Mouse (Mus musculus) kidney, adult 2 months (tissue): Measurements from ENCODE around the gene Vamp9. TPM values are rescaled to one million over a fixed set of nuclear protein-coding genes. Genes with fewer than 3 reads are reported as not detected.

Source experiments
- DNase-seq: peaks from one replicate; pipeline ENCODE4 v3.0.0; 2021
- H3K27ac ChIP-seq: fragments of 200-500 bp; 2 replicates; pipeline ENCODE4 v1.5.1; 2012; ENCODE audit warnings: low read depth, low read length, control low read depth, inconsistent platforms; ENCODE audit not compliant: insufficient read depth
- H3K27me3 ChIP-seq: fragments of 200-500 bp; replicated peaks from 2 replicates; pipeline ENCODE4 v1.6.1; 2012; ENCODE audit warnings: mild to moderate bottlenecking, moderate library complexity, low read length, inconsistent platforms; ENCODE audit not compliant: control insufficient read depth, insufficient read depth
- H3K36me3 ChIP-seq: fragments of 200-500 bp; 2 replicates; pipeline ENCODE4 v1.6.1; 2012; ENCODE audit warnings: mild to moderate bottlenecking, moderate library complexity, low read length, inconsistent platforms; ENCODE audit not compliant: control insufficient read depth, insufficient read depth
- H3K4me1 ChIP-seq: fragments of 200-500 bp; 2 replicates; pipeline ENCODE4 v1.6.1; 2011; ENCODE audit warnings: low read length; ENCODE audit not compliant: control insufficient read depth, insufficient read depth
- H3K4me3 ChIP-seq: fragments of 200-500 bp; 2 replicates; pipeline ENCODE4 v1.5.1; 2011; ENCODE audit warnings: mild to moderate bottlenecking, low read depth, low read length, control low read depth; ENCODE audit not compliant: insufficient read depth
- CTCF ChIP-seq: fragments of 200-500 bp; conservative IDR thresholded peaks from 2 replicates; pipeline ENCODE4 v1.5.1; 2011; ENCODE audit warnings: low read depth, mild to moderate bottlenecking, control low read depth, low read length, moderate library complexity, mixed read lengths; ENCODE audit not compliant: insufficient read depth, insufficient read length
- POLR2A ChIP-seq: fragments of 200-500 bp; IDR thresholded peaks from one replicate; pipeline ENCODE4 v1.6.1; 2011; ENCODE audit warnings: low read depth, low read length, control low read depth
- WGBS: fragments of 180-500 bp; shearing (Covaris S2); methylation state at CpG from one replicate; pipeline ENCODE4 v1.1.7; 2018; 5-methylcytosine and 5-hydroxymethylcytosine counted together
- polyA plus RNA-seq: library from polyadenylated mRNA; depleted of rRNA; stranded (reverse); fragments of >200 nt; gene quantifications from 2 replicates; pipeline ENCODE4 v1.2.3, GENCODE M21; 2012

Vamp9 gene
- polyA plus RNA-seq, 1 experiment: 0.22 TPM

GRCm38 (mm10) chr5:99900041-99900440 is 6.0 kb upstream of the Vamp9 start:
- peak; percentile 51 for DNase-seq
- Histone ChIP-seq H3K4me3 (no peak overlapping the region), H3K36me3 (no peaks in the 10 kb centered on the region), H3K27me3 (no peaks in the 10 kb centered on the region), H3K4me1 (no peaks in the 10 kb centered on the region), H3K27ac (no peak overlapping the region)
- 7% methylated on average over 6 of the region's 6 CpGs for WGBS
- peak; percentile 57 for TF ChIP-seq CTCF
- no peak for TF ChIP-seq POLR2A

- DNase-seq: no peak
Measured at GRCm38 (mm10) chr5:99905731-99906130, 323 bp upstream of the Vamp9 start.

GRCm38 (mm10) chr5:99915494-99915893 is 9.4 kb downstream of the Vamp9 start:
- Histone ChIP-seq H3K4me3 (no peak overlapping the region), H3K27ac (no peak overlapping the region), H3K27me3 (no peaks in the 10 kb centered on the region), H3K4me1 (no peaks in the 10 kb centered on the region), H3K36me3 (no peaks in the 10 kb centered on the region)
- 37% methylated on average over 7 of the region's 7 CpGs for WGBS
- TF ChIP-seq POLR2A: no peak
- no peak for TF ChIP-seq CTCF
- no peak for DNase-seq

More at GRCm38 (mm10) chr5:99905731-99906130, 323 bp upstream of the Vamp9 start:
- no peaks in the 10 kb centered on the region for H3K36me3 ChIP-seq
- WGBS: 64% methylated on average over 7 of the region's 7 CpGs
- no peak overlapping the region for H3K4me3 ChIP-seq
- H3K27me3 ChIP-seq: no peaks in the 10 kb centered on the region
- TF ChIP-seq POLR2A (no peak), CTCF (no peak)
- H3K27ac ChIP-seq: no peak overlapping the region
- H3K4me1 ChIP-seq: no peaks in the 10 kb centered on the region

- Histone ChIP-seq H3K4me3 (no peak overlapping the region), H3K27me3 (no peaks in the 10 kb centered on the region), H3K36me3 (no peaks in the 10 kb centered on the region), H3K4me1 (no peaks in the 10 kb centered on the region), H3K27ac (no peak overlapping the region)
- 83% methylated on average over 8 of the region's 8 CpGs for WGBS
- DNase-seq: no peak
- TF ChIP-seq POLR2A (no peak), CTCF (no peak)
Measured at GRCm38 (mm10) chr5:99922033-99922432, 16.0 kb downstream of the Vamp9 start.

- Histone ChIP-seq H3K4me1 (no peaks in the 10 kb centered on the region), H3K36me3 (no peaks in the 10 kb centered on the region), H3K4me3 (no peak overlapping the region), H3K27me3 (no peaks in the 10 kb centered on the region), H3K27ac (no peak overlapping the region)
- DNase-seq: peak; percentile 69
- no peak for TF ChIP-seq POLR2A
- TF ChIP-seq CTCF: peak; percentile 84
- WGBS: 54% methylated on average over 4 of the region's 4 CpGs
Measured at GRCm38 (mm10) chr5:99927951-99928350, 21.9 kb downstream of the Vamp9 start.

- Histone ChIP-seq H3K4me3 (no peak overlapping the region), H3K27me3 (no peaks in the 10 kb centered on the region), H3K36me3 (no peaks in the 10 kb centered on the region), H3K27ac (no peak overlapping the region), H3K4me1 (no peaks in the 10 kb centered on the region)
- 85% methylated on average over 6 of the region's 6 CpGs for WGBS
- DNase-seq: no peak
- no peak for TF ChIP-seq POLR2A
- TF ChIP-seq CTCF: no peak
Measured at GRCm38 (mm10) chr5:99931910-99932309, 25.9 kb downstream of the Vamp9 start.

- H3K4me3 ChIP-seq: no peak overlapping the region
- no peak for DNase-seq
- H3K27me3 ChIP-seq: no peaks in the 10 kb centered on the region
- no peaks in the 10 kb centered on the region for H3K36me3 ChIP-seq
- no peak overlapping the region for H3K27ac ChIP-seq
- no peaks in the 10 kb centered on the region for H3K4me1 ChIP-seq
- WGBS: 83% methylated on average over 3 of the region's 3 CpGs
- TF ChIP-seq POLR2A: no peak
- TF ChIP-seq CTCF: no peak
Measured at GRCm38 (mm10) chr5:99939440-99939839, 33.4 kb downstream of the Vamp9 start.
